Mouse (Mus musculus) heart, adult 2 months (tissue): ENCODE results near the gene Narf.

Source experiments
- EP300 ChIP-seq: fragments of 200-500 bp; IDR thresholded peaks from 2 replicates; pipeline ENCODE4 v1.6.1; 2011; ENCODE audit warnings: low read depth, low read length, control low read depth; ENCODE audit not compliant: insufficient read depth
- POLR2A ChIP-seq: fragments of 200-500 bp; IDR thresholded peaks from 2 replicates; pipeline ENCODE4 v1.6.1; 2011; ENCODE audit warnings: mild to moderate bottlenecking, low read depth, low read length, control low read depth; ENCODE audit not compliant: insufficient read depth

- TF ChIP-seq EP300 (no peak), POLR2A (no peak)
Observed at GRCm38 (mm10) chr11:121305371-121305770, 68.3 kb downstream of the Narf start.
